Mouse (Mus musculus) heart, adult 2 months (tissue): ENCODE measurements at regions not wholly inside any gene's neighbourhood (a gene's known extent, or its start where the extent isn't known, plus 50 kb on each side); places are given as distances from the start of the nearest gene placed in this dataset.

Experiments
- CTCF ChIP-seq: fragments of 200-600 bp; IDR thresholded peaks from 2 replicates; pipeline ENCODE4 v1.8.1; 2022; ENCODE audit warnings: antibody characterized with exemption, mild to moderate bottlenecking, moderate library complexity
- EP300 ChIP-seq: fragments of 200-500 bp; IDR thresholded peaks from 2 replicates; pipeline ENCODE4 v1.6.1; 2011; ENCODE audit warnings: low read depth, low read length, control low read depth; ENCODE audit not compliant: insufficient read depth
- POLR2A ChIP-seq: fragments of 200-500 bp; IDR thresholded peaks from 2 replicates; pipeline ENCODE4 v1.6.1; 2011; ENCODE audit warnings: mild to moderate bottlenecking, low read depth, low read length, control low read depth; ENCODE audit not compliant: insufficient read depth

GRCm38 (mm10) chr11:66813310-66813709 lies 98.5 kb upstream of the Pirt start:
- no peak for TF ChIP-seq CTCF
- TF ChIP-seq POLR2A, result no peak
- no peak for TF ChIP-seq EP300
